Mouse (Mus musculus): ENCODE measurements around the gene Ppp1r16b.

GRCm38 (mm10) chr2:158768350-158768749, 103.2 kb downstream of the Ppp1r16b start:
- TF ChIP-seq POLR2A (IDR thresholded peaks at IDR 0.05; ENCODE audit: borderline replicate concordance, extremely low read depth, insufficient read depth, insufficient read length, poor library complexity, severe bottlenecking) (no peak), CTCF (IDR thresholded peaks at IDR 0.05; ENCODE audit: borderline replicate concordance, extremely low read depth, insufficient read depth, insufficient read length) (no peak)

Measured in brain, embryonic 14.5 days (tissue).